Mouse (Mus musculus) neutrophil, adult 5-6 weeks (primary cell): ENCODE results near the gene Pilrb2. TPM values are rescaled to one million over a fixed set of nuclear protein-coding genes. Genes with fewer than 3 reads are reported as not detected.
"Not testable (repeated sequence)": the region's sequence is repeated elsewhere in the genome, so short reads cannot be mapped to it uniquely, and the experiment has no call there.

Source experiments
- ATAC-seq: fragments of 151-379, 151-347 bp; 2 replicates; pipeline ENCODE4 v1.8.0; 2017; ENCODE audit warnings: mild to moderate bottlenecking, moderate TSS enrichment; ENCODE audit not compliant: insufficient number of reproducible peaks, poor library complexity, low FRiP score, severe bottlenecking; ENCODE audit errors: extremely low read depth
- total RNA-seq: library from RNA; stranded (forward); fragments of 200-1000 nt; gene quantifications from 2 replicates; pipeline ENCODE4 v1.2.3, GENCODE M21; 2017

Pilrb2 gene
- 139 and 177 TPM in 2 replicates for total RNA-seq

DNA sequence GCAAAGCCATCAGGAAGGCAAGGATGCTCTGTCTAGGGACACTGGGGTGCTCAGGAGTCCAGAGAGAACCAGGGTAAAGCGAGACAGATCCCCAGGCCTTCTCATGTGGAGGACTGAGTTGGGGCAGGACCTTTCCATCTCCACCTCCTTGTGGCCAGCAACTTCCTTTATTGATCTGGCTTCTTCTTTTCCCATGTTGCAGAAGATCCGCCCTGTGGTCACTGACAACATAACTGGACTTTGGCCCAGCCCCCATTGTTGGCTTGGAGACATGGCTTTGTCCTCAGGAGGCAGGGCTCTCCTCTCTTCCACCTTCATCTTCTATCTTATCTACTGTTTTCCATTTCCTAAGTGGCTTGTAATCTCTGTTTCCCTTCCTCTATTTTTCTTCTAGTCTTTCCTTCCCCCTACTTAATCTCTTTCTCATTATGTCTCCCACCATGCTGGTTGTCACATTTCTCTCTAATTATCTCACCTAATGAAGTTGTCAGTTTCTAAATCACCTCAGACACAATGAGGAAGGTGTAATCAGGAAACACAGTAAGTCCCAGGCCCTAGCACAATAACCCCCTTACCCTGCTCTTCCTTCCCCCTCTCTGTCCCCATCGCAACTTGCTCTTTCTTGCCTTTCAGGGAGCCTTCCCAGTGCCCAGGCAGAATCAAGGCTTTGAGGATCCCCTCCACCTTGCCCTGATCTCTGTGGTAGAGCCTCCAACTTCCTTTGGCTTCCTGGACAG is at the start of gene Pilrb2:
Gene Pilrb2, minus strand, starts transcription at position 172 of the 737 bp plus-strand sequence.
- ATAC-seq: peak; percentile 86

DNA sequence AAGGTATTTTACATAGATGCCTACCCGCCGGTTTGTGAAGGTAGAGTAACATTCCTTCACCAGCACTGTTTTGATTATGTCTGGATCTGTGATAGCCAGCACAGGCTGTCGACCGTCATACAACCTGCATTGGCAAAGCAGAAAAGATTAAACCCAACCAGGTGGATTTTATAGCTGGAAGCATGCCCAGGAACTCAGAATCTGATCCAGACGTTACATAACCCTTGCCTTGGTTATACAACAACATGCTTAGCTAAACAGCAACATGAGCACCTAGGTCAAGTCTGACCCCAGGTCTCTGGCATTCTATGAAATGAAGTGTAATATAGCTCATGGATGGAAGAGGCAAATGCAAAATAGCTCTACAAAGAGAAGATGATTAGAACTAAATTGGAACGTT is 43.9 kb upstream of the Pilrb2 start:
- ATAC-seq: no peak

DNA sequence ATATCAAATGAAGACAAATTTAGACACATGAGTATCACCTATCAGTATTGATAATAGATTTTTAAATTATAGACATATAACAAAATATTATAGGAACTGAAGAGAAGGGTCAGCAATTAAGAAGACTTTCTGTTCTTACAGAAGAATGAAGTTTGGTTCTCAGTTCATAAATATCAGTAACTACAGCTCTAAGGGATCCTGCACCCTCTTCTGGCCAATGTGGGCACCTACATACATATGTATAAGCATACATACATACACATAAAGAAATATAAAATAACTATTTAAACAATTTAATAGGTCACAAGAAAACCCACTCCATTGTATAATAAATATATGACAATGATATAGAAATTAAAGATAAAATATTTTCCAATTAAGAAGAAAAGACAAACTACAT is 42.9 kb upstream of the Pilrb2 start:
- ATAC-seq: no peak

DNA sequence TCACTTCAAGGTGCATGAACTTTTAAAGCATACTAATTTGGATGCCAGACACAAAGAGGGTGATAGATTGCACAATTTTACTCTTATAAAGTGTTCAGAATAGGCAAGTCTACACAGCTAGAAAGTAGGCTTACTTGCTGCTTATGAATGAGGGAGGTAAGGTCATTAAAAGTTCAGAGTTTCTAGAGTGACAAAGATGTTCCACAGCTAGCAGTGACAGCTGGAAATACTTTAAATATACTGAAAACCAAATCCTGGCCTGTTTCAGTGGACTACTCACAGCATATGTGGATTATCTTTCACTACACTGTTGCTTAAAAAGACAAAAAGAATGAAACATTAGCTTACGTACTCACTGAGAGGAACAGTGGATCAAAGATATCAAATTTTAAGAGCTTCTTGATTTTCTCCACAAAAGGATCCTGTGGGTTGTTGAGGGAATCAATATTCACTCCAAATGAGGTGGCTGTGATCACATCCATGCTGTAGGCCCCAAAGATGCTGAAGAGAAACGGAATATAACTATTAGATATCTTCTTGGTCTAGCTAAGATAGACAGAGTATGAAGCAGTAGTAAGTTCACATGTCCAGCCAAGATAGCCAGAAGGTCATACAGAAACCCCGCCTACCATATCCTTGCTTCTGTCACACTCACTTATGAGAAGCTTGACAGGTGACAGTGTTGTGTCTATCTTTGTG is 38.1 kb upstream of the Pilrb2 start:
- ATAC-seq: no peak

DNA sequence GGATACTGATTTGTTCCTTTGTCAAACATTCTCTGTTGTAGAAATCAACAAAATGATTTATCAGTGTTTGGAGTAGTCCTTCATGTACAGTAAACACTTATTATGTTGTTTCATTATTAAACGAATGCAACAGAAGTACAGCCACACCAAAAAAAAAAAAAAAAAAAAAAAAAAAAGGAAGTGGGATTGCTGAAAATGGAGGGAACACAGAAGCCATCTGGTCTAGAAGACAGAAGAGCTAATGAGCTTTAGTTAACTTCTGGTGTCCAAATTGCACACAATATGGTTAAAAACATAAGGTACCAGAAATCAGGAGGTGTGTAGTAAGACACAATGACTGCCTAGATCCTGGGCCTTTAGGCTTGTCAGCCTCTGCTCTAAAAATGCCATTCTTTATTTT is 26.2 kb upstream of the Pilrb2 start:
- ATAC-seq: no peak

DNA sequence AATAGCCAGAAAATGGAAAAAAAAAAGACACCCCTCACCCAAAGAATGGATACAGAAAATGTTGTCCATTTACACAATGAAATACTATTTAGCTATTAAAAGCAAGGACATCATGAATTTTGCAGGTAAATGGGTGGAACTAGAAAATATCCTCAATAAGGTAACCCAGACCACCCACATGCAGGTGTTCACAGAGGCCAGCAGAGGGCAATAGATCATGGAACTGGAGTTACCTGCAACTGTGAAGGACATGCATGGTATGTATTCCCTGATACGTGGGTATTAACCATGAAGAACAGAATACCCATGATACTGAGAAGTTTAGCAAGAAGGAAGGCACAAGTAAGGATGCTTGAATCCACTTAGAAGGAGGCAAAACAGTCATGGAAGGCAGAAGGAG is 21.3 kb upstream of the Pilrb2 start:
- ATAC-seq: no peak

DNA sequence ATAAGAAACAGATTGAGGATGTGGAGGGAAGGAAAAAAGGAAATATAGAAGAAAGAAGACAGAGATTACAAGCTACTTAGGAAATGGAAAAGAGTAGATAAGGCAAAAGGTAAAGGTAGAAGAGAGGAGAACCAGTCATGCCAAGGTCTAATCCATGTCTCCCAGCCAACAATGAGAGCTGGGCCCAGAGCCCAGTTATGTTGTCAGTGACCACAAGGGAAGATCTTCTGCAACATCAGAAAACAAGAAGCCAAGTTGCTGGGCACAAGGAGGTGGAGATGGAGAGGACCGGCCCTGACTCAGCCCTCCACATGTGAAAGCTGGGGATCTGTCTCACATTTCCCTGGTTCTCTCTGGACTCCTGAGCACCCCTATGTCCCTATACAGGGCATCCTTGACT is 16.1 kb upstream of the Pilrb2 start:
- no peak for ATAC-seq

DNA sequence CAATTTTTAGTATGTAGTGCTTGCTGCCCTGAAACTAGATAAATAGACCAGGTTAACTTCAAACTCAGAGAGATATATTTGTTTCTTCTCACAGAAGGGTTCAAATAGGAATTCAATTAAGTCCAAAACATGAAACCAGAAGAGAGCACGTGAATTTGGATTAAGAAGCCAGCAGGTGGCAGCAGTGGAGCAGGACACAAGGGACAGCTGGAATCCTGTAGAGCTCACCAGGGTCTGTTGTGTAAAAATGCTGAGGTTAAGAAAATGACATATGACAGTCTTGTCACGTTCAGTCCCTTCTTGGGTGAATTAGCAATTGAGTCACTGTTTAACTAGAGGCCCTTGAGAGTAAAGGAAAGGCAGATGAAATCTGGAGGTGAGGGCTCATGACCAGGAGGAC is 14.3 kb upstream of the Pilrb2 start:
- ATAC-seq: peak; percentile 31; the same call in 1 of the 2 replicates

DNA sequence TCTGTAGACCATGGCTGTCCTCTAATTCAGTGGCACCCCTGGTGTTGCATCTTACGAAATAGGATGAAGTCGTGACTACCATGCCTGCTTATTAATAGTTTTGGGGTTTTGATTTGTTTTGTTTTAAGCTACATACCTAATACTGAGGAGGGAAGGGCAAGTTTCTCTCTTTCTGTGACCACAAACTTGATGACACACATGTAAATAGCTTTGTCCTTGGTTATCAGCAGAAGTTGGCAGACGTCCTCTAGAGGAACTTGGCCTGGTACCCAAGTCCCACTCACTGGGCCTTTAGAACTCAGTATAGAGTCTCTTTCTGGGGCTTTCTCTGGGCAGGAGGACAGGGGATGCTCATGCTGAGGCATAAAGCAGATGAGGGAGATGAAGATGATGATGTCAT is 11.7 kb upstream of the Pilrb2 start:
- no peak for ATAC-seq

DNA sequence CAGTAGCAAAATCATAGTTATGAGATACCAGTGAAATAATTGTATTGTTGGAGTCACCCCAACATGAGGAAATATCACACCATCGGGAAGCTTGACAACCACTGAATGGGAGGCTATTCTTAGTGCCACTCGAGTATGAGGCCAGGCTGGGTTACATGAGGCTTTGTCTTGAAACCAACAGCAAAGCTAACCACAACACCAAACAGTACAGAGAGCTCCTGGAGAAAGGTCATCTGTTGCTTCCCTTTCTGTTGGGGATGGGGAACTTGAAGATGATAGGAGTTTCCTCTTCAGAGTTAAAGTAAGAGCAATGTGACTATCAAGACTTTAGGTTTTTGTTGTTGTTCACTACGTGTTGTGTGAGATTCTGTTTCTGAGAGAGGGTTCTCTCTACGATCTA is 11.3 kb upstream of the Pilrb2 start:
- 0 out of 2 replicates have a peak, but pooled peaks have one; percentile 23 for ATAC-seq

DNA sequence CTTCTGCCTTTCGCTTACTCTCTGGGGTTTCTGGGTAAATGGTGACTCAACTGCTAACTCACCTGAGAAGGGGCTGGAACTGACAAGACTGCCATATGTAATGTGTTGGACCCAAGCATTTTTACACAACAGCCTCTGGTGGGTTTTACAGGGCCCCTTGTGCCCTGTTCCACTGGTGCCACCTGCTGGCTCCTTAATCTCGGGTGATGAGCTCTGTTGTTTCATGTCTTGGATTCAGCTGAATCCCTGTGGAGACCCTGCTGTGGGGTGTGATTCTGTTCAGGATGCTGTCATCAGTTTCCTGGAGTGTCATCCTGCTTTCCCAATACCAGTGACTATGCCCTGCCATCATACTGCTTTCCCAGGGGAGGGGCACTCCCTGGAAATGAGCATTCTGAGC is 6.2 kb upstream of the Pilrb2 start:
- 0 out of 2 replicates have a peak, but pooled peaks have one; percentile 30 for ATAC-seq

DNA sequence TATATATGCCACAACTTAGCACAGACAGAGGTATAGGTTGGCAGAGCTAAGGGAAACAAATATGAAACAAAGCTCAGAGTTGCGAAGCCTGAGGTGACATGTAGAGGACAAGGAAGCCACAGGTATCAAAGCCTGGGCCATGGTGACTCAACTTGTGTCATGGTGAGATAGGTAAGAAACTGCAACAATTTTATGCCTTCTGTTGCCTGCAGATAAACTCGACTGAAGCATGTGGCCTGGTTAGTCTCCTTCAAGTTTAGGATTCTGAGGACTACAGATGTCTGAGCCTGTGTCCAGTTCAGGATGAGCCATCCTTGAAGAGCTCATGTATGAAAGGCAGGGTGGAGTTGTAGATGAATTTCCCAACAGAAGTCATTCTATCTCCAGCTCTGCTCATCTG is 3.4 kb upstream of the Pilrb2 start:
- ATAC-seq: no peak

DNA sequence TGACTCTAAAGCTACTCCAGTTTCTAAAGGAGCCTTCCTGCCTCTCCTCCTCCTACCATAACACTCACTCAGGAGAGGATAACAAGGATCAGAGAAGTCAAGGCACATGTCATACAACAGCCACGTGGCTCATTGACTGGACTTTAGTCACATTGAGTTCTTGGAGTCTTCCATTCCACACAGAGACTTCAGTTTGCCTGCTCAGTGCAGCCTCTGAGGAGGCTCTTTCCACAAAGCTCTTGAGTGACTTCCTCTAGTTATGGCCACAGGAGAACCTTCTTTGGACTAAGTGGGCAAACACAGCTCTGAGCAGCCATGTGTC is 727 bp upstream of the Pilrb2 start:
- ATAC-seq: not testable (repeated sequence)

DNA sequence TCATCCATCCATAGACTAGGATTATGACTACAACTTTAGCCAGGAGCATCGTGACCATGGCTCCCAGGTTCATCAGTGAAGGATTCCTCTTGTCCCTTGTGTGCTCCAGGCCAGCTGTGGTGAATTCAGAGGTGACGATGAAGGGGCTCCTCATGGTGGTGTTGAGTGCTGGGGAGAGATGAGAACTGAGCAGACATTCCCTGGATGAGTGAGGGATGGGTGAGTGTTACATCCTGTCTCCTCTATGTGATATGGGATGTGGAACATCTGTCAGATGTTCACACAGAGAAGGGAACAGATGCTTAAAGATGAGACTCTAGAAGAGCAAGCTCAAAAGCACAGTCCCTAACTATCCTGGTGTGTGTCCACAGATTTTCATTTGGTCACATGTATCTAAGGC is 3.0 kb downstream of the Pilrb2 start:
- not testable (repeated sequence) for ATAC-seq

DNA sequence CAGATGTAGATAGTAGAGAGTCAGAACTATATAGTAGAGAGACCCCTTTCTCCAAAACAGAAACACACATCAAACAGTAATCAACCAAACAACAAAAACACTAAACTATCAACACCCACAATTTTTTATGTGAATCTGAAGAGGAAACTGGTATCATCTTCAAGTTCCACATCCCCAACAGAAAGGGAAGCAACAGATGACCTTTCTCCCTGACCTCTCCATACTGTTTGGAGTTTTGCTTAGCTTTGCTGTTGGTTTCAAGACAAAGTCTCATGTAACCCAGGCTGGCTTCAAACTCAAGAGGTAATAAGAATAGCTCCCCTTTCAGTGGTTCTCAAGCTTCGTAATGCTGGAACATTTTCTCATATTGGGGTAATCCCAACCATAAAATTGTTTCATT is 7.6 kb downstream of the Pilrb2 start:
- ATAC-seq: not testable (repeated sequence)

DNA sequence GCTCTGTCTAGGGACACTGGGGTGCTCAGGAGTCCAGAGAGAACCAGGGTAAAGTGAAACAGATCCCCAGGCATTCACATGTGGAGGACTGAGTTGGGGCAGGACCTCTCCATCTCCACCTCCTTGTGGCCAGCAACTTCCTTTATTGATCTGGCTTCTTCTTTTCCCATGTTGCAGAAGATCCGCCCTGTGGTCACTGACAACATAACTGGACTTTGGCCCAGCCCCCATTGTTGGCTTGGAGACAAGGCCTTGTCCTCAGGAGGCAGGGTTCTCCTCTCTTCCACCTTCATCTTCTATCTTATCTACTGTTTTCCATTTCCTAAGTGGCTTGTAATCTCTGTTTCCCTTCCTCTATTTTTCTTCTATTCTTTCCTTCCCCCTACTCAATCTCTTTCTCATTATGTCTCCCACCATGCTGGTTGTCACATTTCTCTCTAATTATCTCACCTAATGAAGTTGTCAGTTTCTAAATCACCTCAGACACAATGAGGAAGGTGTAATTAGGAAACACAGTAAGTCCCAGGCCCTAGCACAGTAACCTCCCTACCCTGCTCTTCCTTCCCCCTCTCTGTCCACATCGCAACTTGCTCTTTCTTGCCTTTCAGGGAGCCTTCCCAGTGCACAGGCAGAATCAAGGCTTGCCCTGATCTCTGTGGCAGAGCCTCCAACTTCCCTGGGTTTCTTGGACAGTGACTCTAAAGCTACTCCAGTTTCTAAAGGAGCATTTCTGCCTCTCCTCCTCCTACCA is 13.5 kb downstream of the Pilrb2 start, which contains the start of gene Pilrb1:
Gene Pilrb1, minus strand, starts transcription at position 147 of the 751 bp plus-strand sequence.
- peak; percentile 88 for ATAC-seq

DNA sequence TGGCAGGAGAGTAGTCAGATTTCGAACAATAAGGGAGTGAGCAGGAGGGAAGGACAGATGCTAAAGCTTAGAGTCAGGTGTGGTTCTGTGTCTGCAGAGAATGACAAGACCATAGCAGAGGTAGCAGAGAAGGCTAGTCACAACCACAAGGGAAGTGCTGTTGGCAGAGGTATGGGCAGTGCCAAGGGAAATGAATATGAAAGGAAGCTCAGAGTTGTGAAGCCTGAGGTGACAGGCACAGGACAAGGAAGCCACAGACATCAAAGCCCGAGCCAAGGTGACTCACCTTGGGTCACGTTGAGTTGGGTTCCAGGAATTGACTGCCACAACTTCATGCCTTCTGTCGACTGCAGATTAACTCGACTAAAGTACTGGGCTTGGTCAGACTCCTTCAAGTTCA is 14.7 kb downstream of the Pilrb2 start:
- ATAC-seq: peak; percentile 50; the same call in 1 of the 2 replicates

DNA sequence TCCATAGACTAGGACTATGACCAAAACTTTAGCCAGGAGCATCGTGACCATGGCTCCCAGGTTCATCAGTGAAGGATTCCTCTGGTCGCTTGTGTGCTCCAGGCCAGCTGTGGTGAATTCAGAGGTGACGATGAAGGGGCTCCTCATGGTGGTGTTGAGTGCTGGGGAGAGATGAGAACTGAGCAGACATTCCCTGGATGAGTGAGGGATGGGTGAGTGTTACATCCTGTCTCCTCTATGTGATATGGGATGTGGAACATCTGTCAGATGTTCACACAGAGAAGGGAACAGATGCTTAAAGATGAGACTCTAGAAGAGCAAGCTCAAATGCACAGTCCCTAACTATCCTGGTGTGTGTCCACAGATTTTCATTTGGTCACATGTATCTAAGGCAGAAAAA is 16.7 kb downstream of the Pilrb2 start:
- ATAC-seq: not testable (repeated sequence)

DNA sequence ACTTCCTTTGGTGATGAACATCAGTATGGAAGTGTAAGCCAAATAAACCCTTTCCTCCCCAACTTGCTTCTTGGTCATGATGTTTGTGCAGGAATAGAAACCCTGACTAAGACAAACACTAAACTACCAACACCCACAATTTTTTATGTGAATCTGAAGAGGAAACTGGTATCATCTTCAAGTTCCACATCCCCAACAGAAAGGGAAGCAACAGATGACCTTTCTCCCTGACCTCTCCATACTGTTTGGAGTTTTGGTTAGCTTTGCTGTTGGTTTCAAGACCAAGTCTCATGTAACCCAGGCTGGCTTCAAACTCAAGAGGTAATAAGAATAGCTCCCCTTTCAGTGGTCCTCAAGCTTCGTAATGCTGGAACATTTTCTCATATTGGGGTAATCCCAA is 21.3 kb downstream of the Pilrb2 start:
- ATAC-seq: not testable (repeated sequence)

DNA sequence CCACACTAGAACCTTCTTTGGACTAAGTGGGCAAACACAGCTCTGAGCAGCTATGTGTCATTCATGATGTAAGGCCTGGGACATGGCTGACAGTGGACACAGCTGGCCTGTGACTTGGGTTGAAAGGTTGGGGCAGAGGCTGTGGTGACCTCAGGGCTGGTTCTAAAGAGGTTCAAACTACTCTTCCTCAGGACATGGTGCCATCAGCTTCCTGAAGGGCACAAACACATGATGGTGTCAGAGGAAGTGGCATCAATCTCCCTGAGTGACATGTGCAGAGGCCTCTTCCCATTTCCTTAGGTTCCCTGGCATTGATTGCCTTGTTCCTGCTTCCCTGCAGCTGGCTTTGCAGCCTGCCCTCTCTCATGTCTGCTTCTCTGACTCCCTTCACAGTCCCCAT is 34.5 kb downstream of the Pilrb2 start:
- ATAC-seq: peak; percentile 42; the same call in 1 of the 2 replicates
